Mouse (Mus musculus) adrenal gland, postnatal 0 days (tissue): ENCODE results near the gene Cdh19. TPM values are rescaled to one million over a fixed set of nuclear protein-coding genes. Genes with fewer than 3 reads are reported as not detected.

Source experiments
- polyA plus RNA-seq: library from polyadenylated mRNA; unstranded; fragments of >200 nt; fragmentation: Nextera tagmentation; extraction: Ambion mirVana; gene quantifications from 2 replicates; pipeline ENCODE4 v1.2.1, GENCODE M21; 2015

Gene Cdh19
- polyA plus RNA-seq = 4.1 and 4.2 TPM in 2 replicates

GRCm38 (mm10) chr1:110977484-110977883 is at the start of gene Cdh19:
Gene Cdh19 (minus strand): TSS chr1:110977584.

